Mouse (Mus musculus): ENCODE measurements around the gene Tacr1. TPM values are rescaled to one million over a fixed set of nuclear protein-coding genes. Genes with fewer than 3 reads are reported as not detected.
"Not testable (repeated sequence)": the region's sequence is repeated elsewhere in the genome, so short reads cannot be mapped to it uniquely, and the experiment has no call there.

The Tacr1 gene
- polyA plus RNA-seq (2015; fragmentation: Nextera tagmentation; extraction: Ambion mirVana) = 1.1 and 1.2 TPM in 2 replicates

- Histone ChIP-seq H3K4me2 (replicated peaks) (peak within 1 kb of the TSS; percentile 70), H3K4me1 (peaks cover 32% of the 10 kb centered on the region), H3K4me3 (peak within 1 kb of the TSS; percentile 37), H3K9ac (replicated peaks) (peak within 1 kb of the TSS; percentile 11), H3K27ac (replicated peaks) (peak within 1 kb of the TSS; percentile 53), H3K27me3 (0 out of 2 replicates have a peak, but pooled peaks cover 15% of the 10 kb centered on the region), H3K9me3 (no peaks in the 10 kb centered on the region), H3K36me3 (no peaks in the 10 kb centered on the region)
- ATAC-seq (replicated peaks) = peak; percentile 89
- under 1% methylated on average over 28 of the region's 28 CpGs for whole genome bisulfite sequencing
These were observed at the start of gene Tacr1 for GRCm38 (mm10) chr6:82401595-82402451. Tacr1 (plus strand) TSS chr6:82402334.

- no peaks in the 10 kb centered on the region for H3K36me3 ChIP-seq
- H3K4me3 ChIP-seq = no peak overlapping the region
- no peak for ATAC-seq (replicated peaks)
- no peaks in the 10 kb centered on the region for H3K4me1 ChIP-seq
- WGBS = 73% methylated on average over 3 of the region's 3 CpGs
- H3K9me3 ChIP-seq = no peaks in the 10 kb centered on the region
- no peak overlapping the region for H3K27ac ChIP-seq (replicated peaks)
- H3K27me3 ChIP-seq = no peaks in the 10 kb centered on the region
- H3K4me2 ChIP-seq (replicated peaks) = no peak overlapping the region
- no peak overlapping the region for H3K9ac ChIP-seq (replicated peaks)
These were observed 26.0 kb upstream of the Tacr1 start for GRCm38 (mm10) chr6:82376144-82376543.

GRCm38 (mm10) chr6:82383556-82383955, 18.6 kb upstream of the Tacr1 start:
- H3K4me1 ChIP-seq = no peaks in the 10 kb centered on the region
- WGBS = 88% methylated on average over 5 of the region's 5 CpGs
- ATAC-seq (replicated peaks) = no peak

GRCm38 (mm10) chr6:82402501-82403495, 664 bp downstream of the Tacr1 start:
- ATAC-seq (replicated peaks) = peak; percentile 47
- peaks cover 32% of the 10 kb centered on the region for H3K4me1 ChIP-seq
- H3K4me2 ChIP-seq (replicated peaks) = peak overlapping the region; percentile 70
- H3K27ac ChIP-seq (replicated peaks) = peak overlapping the region; percentile 53
- peak overlapping the region; percentile 37 for H3K4me3 ChIP-seq
- H3K36me3 ChIP-seq = no peaks in the 10 kb centered on the region
- H3K9ac ChIP-seq (replicated peaks) = peak overlapping the region; percentile 11
- H3K27me3 ChIP-seq = 0 out of 2 replicates have a peak, but pooled peaks cover 15% of the 10 kb centered on the region
- no peaks in the 10 kb centered on the region for H3K9me3 ChIP-seq
- 2% methylated on average over 34 of the region's 34 CpGs for WGBS

More at GRCm38 (mm10) chr6:82383556-82383955, 18.6 kb upstream of the Tacr1 start:
- no peak overlapping the region for H3K4me2 ChIP-seq (replicated peaks)
- no peak overlapping the region for H3K4me3 ChIP-seq
- no peaks in the 10 kb centered on the region for H3K36me3 ChIP-seq
- no peak overlapping the region for H3K9ac ChIP-seq (replicated peaks)
- no peaks in the 10 kb centered on the region for H3K9me3 ChIP-seq
- H3K27ac ChIP-seq (replicated peaks) = no peak overlapping the region
- H3K27me3 ChIP-seq = no peaks in the 10 kb centered on the region

GRCm38 (mm10) chr6:82418367-82418766, 16.2 kb downstream of the Tacr1 start:
- H3K27ac ChIP-seq (replicated peaks) = no peak overlapping the region
- WGBS = 71% methylated on average over 6 of the region's 6 CpGs
- no peak overlapping the region for H3K4me2 ChIP-seq (replicated peaks)
- no peaks in the 10 kb centered on the region for H3K36me3 ChIP-seq
- H3K9ac ChIP-seq (replicated peaks) = no peak overlapping the region
- no peaks in the 10 kb centered on the region for H3K27me3 ChIP-seq
- no peak for ATAC-seq (replicated peaks)
- H3K4me1 ChIP-seq = peaks cover 9% of the 10 kb centered on the region
- no peaks in the 10 kb centered on the region for H3K9me3 ChIP-seq
- no peak overlapping the region for H3K4me3 ChIP-seq

- Histone ChIP-seq H3K9ac (replicated peaks) (no peak overlapping the region), H3K9me3 (no peaks in the 10 kb centered on the region), H3K4me3 (no peak overlapping the region), H3K4me2 (replicated peaks) (no peak overlapping the region), H3K36me3 (no peaks in the 10 kb centered on the region), H3K27ac (replicated peaks) (0 out of 2 replicates have a peak overlapping the region, but pooled peaks have one; percentile 27), H3K4me1 (peaks cover 9% of the 10 kb centered on the region), H3K27me3 (no peaks in the 10 kb centered on the region)
- WGBS = 12% methylated on average over 4 of the region's 4 CpGs
- peak; percentile 59 for ATAC-seq (replicated peaks)
These were observed 18.1 kb downstream of the Tacr1 start for GRCm38 (mm10) chr6:82420222-82420621.

- Histone ChIP-seq H3K4me2 (replicated peaks) (no peak overlapping the region), H3K27me3 (no peaks in the 10 kb centered on the region), H3K27ac (replicated peaks) (no peak overlapping the region), H3K9me3 (no peaks in the 10 kb centered on the region), H3K9ac (replicated peaks) (no peak overlapping the region), H3K36me3 (no peaks in the 10 kb centered on the region), H3K4me3 (no peak overlapping the region), H3K4me1 (peaks cover 6% of the 10 kb centered on the region; the same call in 1 of the 2 replicates)
- 58% methylated on average over 6 of the region's 6 CpGs for WGBS
- no peak for ATAC-seq (replicated peaks)
These were observed 26.8 kb downstream of the Tacr1 start for GRCm38 (mm10) chr6:82428890-82429289.

- peaks cover 6% of the 10 kb centered on the region; the same call in 1 of the 2 replicates for H3K4me1 ChIP-seq
- H3K9me3 ChIP-seq = no peaks in the 10 kb centered on the region
- H3K4me2 ChIP-seq (replicated peaks) = no peak overlapping the region
- no peak overlapping the region for H3K9ac ChIP-seq (replicated peaks)
- 16% methylated on average over 6 of the region's 6 CpGs for WGBS
- H3K36me3 ChIP-seq = no peaks in the 10 kb centered on the region
- no peaks in the 10 kb centered on the region for H3K27me3 ChIP-seq
- H3K27ac ChIP-seq (replicated peaks) = no peak overlapping the region
- no peak for ATAC-seq (replicated peaks)
- no peak overlapping the region for H3K4me3 ChIP-seq
These were observed 27.6 kb downstream of the Tacr1 start for GRCm38 (mm10) chr6:82429766-82430165.

GRCm38 (mm10) chr6:82437174-82437573, 35.0 kb downstream of the Tacr1 start:
- no peak overlapping the region for H3K27ac ChIP-seq (replicated peaks)
- H3K4me1 ChIP-seq = no peaks in the 10 kb centered on the region
- no peak overlapping the region for H3K4me3 ChIP-seq
- H3K36me3 ChIP-seq = no peaks in the 10 kb centered on the region
- no peak for ATAC-seq (replicated peaks)
- no peak overlapping the region for H3K4me2 ChIP-seq (replicated peaks)
- WGBS = 53% methylated on average over 4 of the region's 4 CpGs
- no peaks in the 10 kb centered on the region for H3K9me3 ChIP-seq
- H3K9ac ChIP-seq (replicated peaks) = no peak overlapping the region
- H3K27me3 ChIP-seq = no peaks in the 10 kb centered on the region

- H3K36me3 ChIP-seq; ATAC-seq (replicated peaks); H3K9ac ChIP-seq (replicated peaks); H3K4me3 ChIP-seq; H3K27ac ChIP-seq (replicated peaks); H3K27me3 ChIP-seq; H3K4me1 ChIP-seq; H3K9me3 ChIP-seq; H3K4me2 ChIP-seq (replicated peaks): not testable (repeated sequence)
- WGBS = 55% methylated on average over 8 of the region's 8 CpGs
These were observed 50.3 kb downstream of the Tacr1 start for GRCm38 (mm10) chr6:82452206-82453095.

GRCm38 (mm10) chr6:82455245-82455644, 53.1 kb downstream of the Tacr1 start:
- no peak overlapping the region for H3K27ac ChIP-seq (replicated peaks)
- 67% methylated on average over 3 of the region's 3 CpGs for WGBS
- peaks cover 20% of the 10 kb centered on the region for H3K4me1 ChIP-seq
- H3K36me3 ChIP-seq = no peaks in the 10 kb centered on the region
- no peaks in the 10 kb centered on the region for H3K27me3 ChIP-seq
- H3K9me3 ChIP-seq = no peaks in the 10 kb centered on the region
- ATAC-seq (replicated peaks) = no peak
- H3K4me3 ChIP-seq = no peak overlapping the region
- H3K4me2 ChIP-seq (replicated peaks) = no peak overlapping the region
- no peak overlapping the region for H3K9ac ChIP-seq (replicated peaks)

Data from forebrain, embryonic 15.5 days (tissue).